Mouse (Mus musculus): ENCODE results near the gene Btrc. TPM values are rescaled to one million over a fixed set of nuclear protein-coding genes. Genes with fewer than 3 reads are reported as not detected.

Gene Btrc
- polyA plus RNA-seq, 1 experiment from 2014 or later = 49.0 TPM

DNA sequence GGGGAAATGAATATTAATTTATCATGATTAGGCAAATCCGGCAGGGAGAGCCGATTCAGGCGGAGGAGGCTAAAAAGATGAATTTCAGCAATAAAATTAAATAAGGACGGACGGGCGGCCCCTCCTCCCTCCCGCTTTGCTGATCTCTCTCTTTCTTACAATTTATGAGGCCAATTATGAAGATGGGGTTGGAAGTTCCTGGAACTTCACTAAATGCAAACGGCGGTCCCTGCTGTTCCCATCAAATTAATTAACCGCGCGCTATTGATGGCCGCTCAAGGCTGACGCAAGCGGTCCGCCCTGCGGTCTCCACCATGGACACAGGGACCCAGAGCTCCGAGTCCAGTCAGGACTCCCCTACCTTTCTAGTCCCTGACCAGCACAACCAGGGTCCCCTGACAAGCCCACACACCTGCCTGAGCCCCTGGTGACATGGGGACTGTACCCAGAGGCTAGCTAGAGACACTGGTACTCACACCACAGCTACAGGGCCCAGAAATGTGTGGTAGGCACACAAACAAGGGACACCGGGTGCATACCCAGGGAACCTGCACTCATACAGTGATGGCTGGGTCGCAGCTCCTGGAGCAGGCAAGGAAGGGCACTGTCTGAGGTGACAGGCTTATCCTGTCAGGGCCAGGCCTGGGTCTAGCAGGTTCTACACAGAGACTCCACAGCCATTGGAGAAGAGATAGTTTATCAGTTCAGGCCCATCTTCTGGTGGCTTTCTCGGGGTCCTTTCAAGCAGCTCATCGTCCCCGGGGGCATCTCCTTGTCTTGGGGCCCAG, 185.8 kb downstream of the Btrc start:
- 0 out of 2 replicates have a peak, but pooled peaks cover 8% of the 10 kb centered on the region for H3K36me3 ChIP-seq (ENCODE audit: control insufficient read depth, insufficient read depth, low read length)
- DNase-seq (ENCODE audit: low spot score) = no peak
- peak; percentile 62 for ATAC-seq (replicated peaks; ENCODE audit: low FRiP score)
- H3K9me3 ChIP-seq (ENCODE audit: control insufficient read depth, low read length) = no peaks in the 10 kb centered on the region
- H3K4me3 ChIP-seq (ENCODE audit: low read depth, low read length) = no peak overlapping the region
- no peak overlapping the region; the same call in 1 of the 2 replicates for H3K4me2 ChIP-seq
- peak overlapping the region; percentile 4; the same call in 1 of the 2 replicates for H3K27ac ChIP-seq (ENCODE audit: low read depth, low read length)
- H3K4me1 ChIP-seq (replicated peaks; ENCODE audit: control insufficient read depth, insufficient read depth, low read length) = peaks cover 32% of the 10 kb centered on the region
- no peak overlapping the region for H3K9ac ChIP-seq (ENCODE audit: low read depth, low read length)
- peaks cover 12% of the 10 kb centered on the region for H3K27me3 ChIP-seq (replicated peaks; ENCODE audit: control insufficient read depth, insufficient read depth, low read length)
- WGBS = 75% methylated on average over 23 of the region's 23 CpGs

DNA sequence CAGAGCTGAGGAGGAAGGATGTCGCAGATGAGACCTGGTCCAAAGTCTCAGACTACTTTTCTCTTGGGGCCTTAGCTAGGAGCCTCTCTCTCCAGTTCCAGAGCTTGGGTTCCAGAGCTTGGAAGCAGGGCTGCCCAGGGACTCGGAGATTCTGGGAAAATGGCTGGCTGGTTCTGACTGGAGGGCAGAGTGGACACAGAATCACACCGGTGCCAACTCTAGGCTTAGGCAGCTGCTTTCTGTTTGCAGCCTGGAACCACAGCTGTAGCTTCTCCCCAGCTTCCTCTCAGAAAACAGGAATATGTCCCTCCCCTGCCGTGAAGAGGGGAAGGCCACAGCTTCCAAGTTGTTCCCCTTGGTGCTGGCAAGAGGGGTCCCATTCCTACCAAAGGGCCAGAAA, 186.4 kb downstream of the Btrc start:
- H3K27ac ChIP-seq (ENCODE audit: low read depth, low read length) = no peak overlapping the region; the same call in none of the 2 replicates
- ATAC-seq (replicated peaks; ENCODE audit: low FRiP score) (no peak), DNase-seq (ENCODE audit: low spot score) (no peak)
- H3K4me1 ChIP-seq (replicated peaks; ENCODE audit: control insufficient read depth, insufficient read depth, low read length) = peaks cover 32% of the 10 kb centered on the region
- peak overlapping the region; percentile 32; the same call in 1 of the 2 replicates for H3K9ac ChIP-seq (ENCODE audit: low read depth, low read length)
- H3K4me2 ChIP-seq = no peak overlapping the region
- WGBS = 69% methylated on average over 4 of the region's 4 CpGs
- no peaks in the 10 kb centered on the region for H3K9me3 ChIP-seq (ENCODE audit: control insufficient read depth, low read length)
- peaks cover 12% of the 10 kb centered on the region for H3K27me3 ChIP-seq (replicated peaks; ENCODE audit: control insufficient read depth, insufficient read depth, low read length)
- H3K36me3 ChIP-seq (ENCODE audit: control insufficient read depth, insufficient read depth, low read length) = peaks cover 10% of the 10 kb centered on the region
- H3K4me3 ChIP-seq (ENCODE audit: low read depth, low read length) = no peak overlapping the region

DNA sequence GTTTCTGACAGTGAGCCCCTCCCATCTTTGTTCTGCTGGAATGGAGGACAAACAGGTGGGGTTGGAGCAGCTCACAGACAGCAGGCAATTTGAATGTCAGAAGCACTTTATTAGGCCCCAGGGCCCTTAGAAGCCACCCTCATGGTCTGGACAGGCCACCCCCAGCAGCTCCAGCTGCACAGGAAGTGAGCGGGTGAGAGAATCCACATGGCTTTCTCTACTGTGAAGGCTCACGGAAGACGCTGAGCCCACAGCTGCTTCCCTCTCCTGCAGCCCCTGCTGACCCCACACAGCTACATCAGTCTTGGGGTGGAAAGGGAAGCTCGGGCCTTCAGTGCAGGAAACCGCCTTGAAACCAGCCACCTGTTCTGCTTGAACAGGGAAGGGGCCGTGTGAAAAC, 188.7 kb downstream of the Btrc start:
- Histone ChIP-seq H3K4me2 (no peak overlapping the region), H3K27me3 (replicated peaks; ENCODE audit: control insufficient read depth, insufficient read depth, low read length) (no peaks in the 10 kb centered on the region), H3K9me3 (ENCODE audit: control insufficient read depth, low read length) (no peaks in the 10 kb centered on the region), H3K4me1 (replicated peaks; ENCODE audit: control insufficient read depth, insufficient read depth, low read length) (peaks cover 30% of the 10 kb centered on the region), H3K27ac (ENCODE audit: low read depth, low read length) (no peak overlapping the region), H3K36me3 (ENCODE audit: control insufficient read depth, insufficient read depth, low read length) (peaks cover 13% of the 10 kb centered on the region), H3K4me3 (ENCODE audit: low read depth, low read length) (no peak overlapping the region), H3K9ac (ENCODE audit: low read depth, low read length) (no peak overlapping the region)
- WGBS = 45% methylated on average over 6 of the region's 6 CpGs
- ATAC-seq (replicated peaks; ENCODE audit: low FRiP score) (no peak), DNase-seq (ENCODE audit: low spot score) (no peak)

DNA sequence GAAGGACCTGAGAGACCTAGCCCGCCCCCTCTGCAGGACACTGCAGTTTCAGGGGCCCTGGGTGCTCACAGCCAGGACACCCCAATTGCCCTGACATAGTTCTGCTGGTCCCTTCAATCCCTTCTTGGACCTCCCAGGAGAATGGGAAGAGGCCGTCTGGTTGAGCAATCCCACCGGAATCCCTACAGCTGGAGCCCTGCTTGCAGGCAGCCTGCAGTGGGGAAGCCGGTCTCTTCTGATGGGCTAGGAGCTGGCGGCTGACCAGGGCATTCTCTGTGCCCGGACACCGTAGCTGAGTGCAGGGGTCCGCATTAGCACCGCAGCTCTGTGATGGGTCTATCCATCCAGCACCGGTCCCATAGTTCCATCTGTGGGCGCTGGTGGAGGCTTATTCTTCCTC, 190.6 kb downstream of the Btrc start:
- Histone ChIP-seq H3K36me3 (ENCODE audit: control insufficient read depth, insufficient read depth, low read length) (peaks cover 13% of the 10 kb centered on the region), H3K9ac (ENCODE audit: low read depth, low read length) (no peak overlapping the region), H3K27me3 (replicated peaks; ENCODE audit: control insufficient read depth, insufficient read depth, low read length) (no peaks in the 10 kb centered on the region), H3K4me2 (no peak overlapping the region), H3K27ac (ENCODE audit: low read depth, low read length) (no peak overlapping the region), H3K4me3 (ENCODE audit: low read depth, low read length) (no peak overlapping the region), H3K4me1 (replicated peaks; ENCODE audit: control insufficient read depth, insufficient read depth, low read length) (peaks cover 14% of the 10 kb centered on the region), H3K9me3 (ENCODE audit: control insufficient read depth, low read length) (no peaks in the 10 kb centered on the region)
- no peak for DNase-seq (ENCODE audit: low spot score)
- ATAC-seq (replicated peaks; ENCODE audit: low FRiP score) = no peak
- 91% methylated on average over 11 of the region's 11 CpGs for WGBS

DNA sequence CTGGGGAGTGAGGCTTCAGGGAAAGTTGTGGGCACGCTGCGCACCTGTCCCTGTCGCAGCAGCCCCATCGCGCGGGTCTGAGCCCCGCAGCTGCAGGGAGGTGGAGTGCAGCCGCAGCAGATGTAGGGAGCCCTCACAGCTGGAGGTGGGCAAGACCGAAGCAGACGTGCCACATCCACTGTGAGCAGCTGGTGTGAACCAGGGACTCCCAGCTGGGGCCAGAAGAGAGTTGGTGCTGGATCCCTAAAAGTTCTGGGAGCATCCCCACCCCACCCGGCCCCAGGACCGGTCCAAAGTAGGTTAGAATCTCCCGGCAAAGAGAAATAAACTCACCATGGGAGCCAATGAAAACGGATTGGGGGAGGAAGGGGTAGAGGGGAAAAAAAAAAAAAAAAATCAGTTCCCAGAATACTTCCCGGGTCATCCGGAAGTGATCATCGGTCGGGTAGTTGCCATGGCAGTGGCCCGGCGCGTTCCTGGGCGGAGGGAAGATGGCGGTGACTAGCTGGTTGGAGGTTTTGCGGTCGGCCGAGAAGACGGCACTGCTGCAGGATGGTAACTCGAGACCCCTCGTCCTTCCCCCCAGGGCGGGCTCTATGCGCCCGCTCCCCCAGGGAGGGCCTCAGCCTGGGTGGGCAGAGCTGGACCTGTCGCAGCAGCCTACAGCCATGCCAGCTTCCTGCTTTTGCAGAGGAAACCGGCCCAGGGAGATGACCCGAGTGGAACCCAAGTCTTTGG, 196.8 kb downstream of the Btrc start, which contains the start of the genes Poll and Gm17018:
Poll (minus strand) TSS at position 379 of the 738 bp plus-strand sequence.
Gm17018 (plus strand) TSS at position 463 of the 738 bp plus-strand sequence.
- peak within 1 kb of the TSS; percentile 73 for H3K4me2 ChIP-seq
- H3K4me1 ChIP-seq (replicated peaks; ENCODE audit: control insufficient read depth, insufficient read depth, low read length) = peaks cover 8% of the 10 kb centered on the region
- H3K9me3 ChIP-seq (ENCODE audit: control insufficient read depth, low read length) = no peaks in the 10 kb centered on the region
- ATAC-seq (replicated peaks; ENCODE audit: low FRiP score) (peak; percentile 84), DNase-seq (ENCODE audit: low spot score) (peak; percentile 86)
- peak within 1 kb of the TSS; percentile 72 for H3K9ac ChIP-seq (ENCODE audit: low read depth, low read length)
- H3K27ac ChIP-seq (ENCODE audit: low read depth, low read length) = no peak within 1 kb of the TSS
- H3K27me3 ChIP-seq (replicated peaks; ENCODE audit: control insufficient read depth, insufficient read depth, low read length) = no peaks in the 10 kb centered on the region
- under 1% methylated on average over 35 of the region's 35 CpGs for WGBS
- no peaks in the 10 kb centered on the region for H3K36me3 ChIP-seq (ENCODE audit: control insufficient read depth, insufficient read depth, low read length)
- H3K4me3 ChIP-seq (ENCODE audit: low read depth, low read length) = peak within 1 kb of the TSS; percentile 76

DNA sequence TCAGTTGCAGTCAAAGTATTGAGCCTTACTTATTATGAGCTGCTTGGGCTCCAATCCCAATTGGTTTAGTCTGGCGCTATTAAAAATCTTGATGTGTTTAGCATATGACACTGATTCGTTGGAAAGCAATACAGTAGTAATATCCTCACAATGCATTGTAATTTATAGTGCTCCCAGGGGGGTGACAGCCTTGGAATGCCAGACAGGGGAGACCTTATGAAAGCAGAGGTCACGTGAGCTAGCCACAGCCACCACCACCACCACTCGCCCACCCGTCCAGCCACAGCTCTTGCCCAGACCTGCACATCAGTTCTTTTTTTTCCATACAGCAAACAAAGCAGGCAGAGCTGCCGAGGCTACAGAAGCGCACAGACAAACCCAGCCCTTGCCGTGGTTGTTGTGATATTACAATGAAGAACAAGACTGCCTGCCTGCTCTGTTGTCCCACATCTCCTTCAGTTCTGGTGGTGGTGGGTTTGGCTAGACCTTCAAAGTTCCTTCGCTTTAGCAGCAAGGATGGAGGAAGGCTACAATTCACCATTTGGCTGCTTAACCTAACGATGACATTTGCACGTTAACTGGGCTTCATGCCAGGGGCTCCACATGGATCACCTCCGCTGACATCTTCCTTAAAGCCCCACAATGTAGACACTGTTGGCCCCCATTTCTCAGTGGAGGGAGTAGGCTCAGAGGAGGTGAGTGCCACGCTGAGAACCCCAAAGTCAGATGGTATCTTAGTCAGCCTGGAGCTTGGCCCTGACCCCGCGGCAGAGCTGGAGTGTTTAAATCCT, 202.6 kb downstream of the Btrc start:
- ATAC-seq (replicated peaks; ENCODE audit: low FRiP score) (no peak), DNase-seq (ENCODE audit: low spot score) (no peak)
- H3K36me3 ChIP-seq (ENCODE audit: control insufficient read depth, insufficient read depth, low read length) = no peaks in the 10 kb centered on the region
- H3K9ac ChIP-seq (ENCODE audit: low read depth, low read length) = no peak overlapping the region
- no peaks in the 10 kb centered on the region for H3K9me3 ChIP-seq (ENCODE audit: control insufficient read depth, low read length)
- 71% methylated on average over 15 of the region's 15 CpGs for WGBS
- H3K27ac ChIP-seq (ENCODE audit: low read depth, low read length) = no peak overlapping the region
- peaks cover 3% of the 10 kb centered on the region for H3K4me1 ChIP-seq (replicated peaks; ENCODE audit: control insufficient read depth, insufficient read depth, low read length)
- no peak overlapping the region for H3K4me3 ChIP-seq (ENCODE audit: low read depth, low read length)
- no peak overlapping the region for H3K4me2 ChIP-seq
- no peaks in the 10 kb centered on the region for H3K27me3 ChIP-seq (replicated peaks; ENCODE audit: control insufficient read depth, insufficient read depth, low read length)

DNA sequence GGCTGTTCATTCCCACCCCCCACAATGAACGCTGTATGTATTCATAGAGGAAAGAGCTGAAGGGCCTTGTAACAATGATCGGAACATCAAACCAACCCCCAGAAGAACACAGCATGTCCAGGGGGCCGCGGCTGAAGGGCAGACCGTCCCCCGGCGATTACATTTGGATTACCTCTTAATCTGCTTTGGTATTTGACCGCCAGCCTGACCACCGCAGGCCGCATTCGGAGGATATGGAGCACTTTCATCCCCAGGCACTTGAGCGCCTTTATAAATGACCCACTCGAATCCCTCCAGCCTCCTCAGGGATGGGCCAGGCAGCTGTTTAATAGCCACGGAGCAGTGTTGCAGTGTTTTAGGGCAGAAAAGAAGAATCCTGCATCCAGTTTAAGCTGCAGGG, 203.8 kb downstream of the Btrc start:
- H3K9me3 ChIP-seq (ENCODE audit: control insufficient read depth, low read length) = no peaks in the 10 kb centered on the region
- no peaks in the 10 kb centered on the region for H3K27me3 ChIP-seq (replicated peaks; ENCODE audit: control insufficient read depth, insufficient read depth, low read length)
- H3K4me3 ChIP-seq (ENCODE audit: low read depth, low read length) = no peak overlapping the region
- no peak overlapping the region for H3K4me2 ChIP-seq
- no peak for ATAC-seq (replicated peaks; ENCODE audit: low FRiP score)
- no peak for DNase-seq (ENCODE audit: low spot score)
- peaks cover 4% of the 10 kb centered on the region for H3K4me1 ChIP-seq (replicated peaks; ENCODE audit: control insufficient read depth, insufficient read depth, low read length)
- H3K36me3 ChIP-seq (ENCODE audit: control insufficient read depth, insufficient read depth, low read length) = no peaks in the 10 kb centered on the region
- H3K9ac ChIP-seq (ENCODE audit: low read depth, low read length) = no peak overlapping the region
- no peak overlapping the region for H3K27ac ChIP-seq (ENCODE audit: low read depth, low read length)
- 67% methylated on average over 14 of the region's 14 CpGs for WGBS

DNA sequence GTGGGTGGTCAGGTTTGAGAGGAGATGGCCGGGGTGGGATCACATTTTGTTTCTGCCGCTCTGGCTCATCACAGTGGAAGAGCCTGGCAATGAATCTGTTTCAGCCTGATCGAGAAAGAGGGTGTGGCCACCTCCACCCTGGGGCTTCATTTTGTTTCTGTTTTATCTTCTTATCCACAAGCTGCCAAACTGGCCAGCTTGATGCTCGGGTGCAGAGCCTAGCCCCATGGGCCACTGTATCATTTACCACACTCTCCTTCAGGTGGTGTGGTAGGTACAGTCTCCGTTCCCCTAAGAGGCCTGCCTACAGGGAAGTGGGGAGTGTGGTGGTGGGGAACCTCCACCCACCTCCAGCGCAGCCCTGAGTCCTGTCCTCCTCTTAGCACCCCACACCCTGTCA, 209.5 kb downstream of the Btrc start:
- ATAC-seq (replicated peaks; ENCODE audit: low FRiP score) (peak; percentile 66), DNase-seq (ENCODE audit: low spot score) (no peak)
- peaks cover 49% of the 10 kb centered on the region for H3K4me1 ChIP-seq (replicated peaks; ENCODE audit: control insufficient read depth, insufficient read depth, low read length)
- no peak overlapping the region for H3K9ac ChIP-seq (ENCODE audit: low read depth, low read length)
- H3K4me3 ChIP-seq (ENCODE audit: low read depth, low read length) = no peak overlapping the region
- H3K4me2 ChIP-seq = no peak overlapping the region
- no peaks in the 10 kb centered on the region for H3K27me3 ChIP-seq (replicated peaks; ENCODE audit: control insufficient read depth, insufficient read depth, low read length)
- no peak overlapping the region for H3K27ac ChIP-seq (ENCODE audit: low read depth, low read length)
- WGBS = 48% methylated on average over 6 of the region's 6 CpGs
- H3K36me3 ChIP-seq (ENCODE audit: control insufficient read depth, insufficient read depth, low read length) = peaks cover 8% of the 10 kb centered on the region; the same call in 1 of the 2 replicates
- no peaks in the 10 kb centered on the region for H3K9me3 ChIP-seq (ENCODE audit: control insufficient read depth, low read length)
